Mouse (Mus musculus): ENCODE measurements around the gene 1810013L24Rik. TPM values are rescaled to one million over a fixed set of nuclear protein-coding genes. Genes with fewer than 3 reads are reported as not detected.
A peak's percentile ranks its signal among the peaks of the same experiment; 100 is the strongest.
"Not testable (repeated sequence)": the region's sequence is repeated elsewhere in the genome, so short reads cannot be mapped to it uniquely, and the experiment has no call there.

The 1810013L24Rik gene
- total and polyA plus RNA-seq, 2 experiments: 8.9 to 33.8 TPM

DNA sequence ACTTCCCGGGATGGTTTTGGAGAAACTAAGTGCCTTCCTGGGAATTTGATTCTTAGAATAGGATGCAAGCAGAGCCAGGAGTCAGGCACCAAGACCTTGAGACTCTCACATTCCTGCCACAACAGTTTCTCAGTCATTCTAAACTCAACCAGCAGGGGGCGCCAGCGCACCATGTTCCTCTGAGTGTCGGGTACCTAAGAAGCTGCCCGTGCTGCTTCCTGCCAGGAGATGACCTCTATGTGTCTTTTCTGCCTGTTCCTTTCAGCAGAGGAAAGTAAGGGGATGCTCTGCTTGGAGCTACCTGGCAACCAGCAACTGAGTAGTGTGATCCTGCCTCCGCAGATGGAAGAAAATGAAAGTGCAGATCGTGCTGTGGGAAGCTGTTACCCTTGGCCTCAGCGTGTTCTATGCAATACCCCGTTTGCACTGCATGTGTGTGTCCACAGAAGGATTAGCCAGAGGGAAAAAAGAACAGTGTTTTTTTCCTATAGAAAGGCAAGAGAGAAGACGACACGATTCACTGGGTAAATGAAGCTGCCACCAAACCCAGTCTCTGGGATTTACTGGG lies 53.9 kb downstream of the 1810013L24Rik start:
- 41% methylated on average over 11 of the region's 11 CpGs for WGBS
- Histone ChIP-seq H3K4me1 (ENCODE audit: control insufficient read depth, insufficient read depth, low read length) (no peaks in the 10 kb centered on the region), H3K9ac (ENCODE audit: low read depth, low read length) (no peak overlapping the region), H3K79me2 (ENCODE audit: control insufficient read depth, insufficient read depth, low read length) (no peaks in the 10 kb centered on the region), H3K27ac (replicated peaks; ENCODE audit: insufficient read depth, low read depth, low read length) (no peak overlapping the region), H3K4me3 (ENCODE audit: insufficient read depth, low read depth, low read length) (peak overlapping the region; percentile 2; the same call in 1 of the 2 replicates), H3K36me3 (ENCODE audit: control insufficient read depth, insufficient read depth, low read length) (no peaks in the 10 kb centered on the region), H3K27me3 (ENCODE audit: control insufficient read depth, insufficient read depth, low read length) (no peaks in the 10 kb centered on the region; the same call in 1 of the 2 replicates)
- TF ChIP-seq POLR2A (IDR thresholded peaks at IDR 0.05; ENCODE audit: extremely low read depth, insufficient read depth, low read length) (no peak), CTCF (IDR thresholded peaks at IDR 0.05; ENCODE audit: low read depth, low read length) (peak; percentile 94)
- DNase-seq (ENCODE audit: extremely low read depth, low read depth, low spot score): peak; percentile 46

DNA sequence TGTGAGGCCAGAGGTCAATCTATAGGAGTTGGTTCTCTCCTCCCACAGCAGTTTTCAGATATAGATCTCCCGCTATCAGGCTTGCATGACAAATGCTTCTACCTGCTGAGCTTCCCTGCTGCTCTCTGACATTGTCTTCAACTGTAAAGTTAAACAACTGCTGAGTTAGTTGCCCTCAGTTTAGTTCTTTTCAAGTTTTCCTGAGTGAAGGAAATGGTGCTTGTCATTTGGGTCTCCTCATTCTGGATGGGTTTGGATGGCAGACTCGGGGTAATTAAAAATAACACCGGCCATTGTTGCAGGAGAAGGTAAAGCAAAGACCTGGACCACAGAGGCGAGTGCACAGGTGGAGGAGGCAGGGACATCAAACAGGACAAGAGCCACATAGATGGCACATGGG lies 64.3 kb downstream of the 1810013L24Rik start:
- not testable (repeated sequence) for H3K4me3 ChIP-seq (ENCODE audit: insufficient read depth, low read depth, low read length); DNase-seq (ENCODE audit: extremely low read depth, low read depth, low spot score); H3K27me3 ChIP-seq (ENCODE audit: control insufficient read depth, insufficient read depth, low read length); H3K36me3 ChIP-seq (ENCODE audit: control insufficient read depth, insufficient read depth, low read length); H3K9ac ChIP-seq (ENCODE audit: low read depth, low read length); H3K4me1 ChIP-seq (ENCODE audit: control insufficient read depth, insufficient read depth, low read length); H3K79me2 ChIP-seq (ENCODE audit: control insufficient read depth, insufficient read depth, low read length); H3K27ac ChIP-seq (replicated peaks; ENCODE audit: insufficient read depth, low read depth, low read length)
- 49% methylated on average over 4 of the region's 4 CpGs for WGBS

DNA sequence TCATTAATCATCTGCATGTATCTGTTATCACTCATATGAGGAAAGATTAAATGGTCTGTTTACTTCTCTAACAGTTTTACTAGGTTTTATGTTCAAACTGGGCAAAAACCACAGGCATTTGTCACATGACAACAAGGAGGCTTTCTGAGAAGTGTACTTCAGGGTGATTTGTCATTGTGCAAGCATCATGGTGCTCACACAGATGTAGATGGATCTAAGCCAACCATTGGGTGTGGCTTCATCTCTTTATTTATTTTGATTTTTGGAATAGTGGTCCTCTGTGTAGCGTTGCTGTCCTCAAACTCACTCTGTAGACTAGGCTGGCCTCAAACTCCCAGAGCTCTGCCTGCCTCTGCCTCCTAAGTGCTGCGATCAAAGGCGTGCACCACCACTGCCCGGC lies 65.4 kb downstream of the 1810013L24Rik start:
- H3K79me2 ChIP-seq (ENCODE audit: control insufficient read depth, insufficient read depth, low read length): no peaks in the 10 kb centered on the region
- no peak overlapping the region for H3K27ac ChIP-seq (replicated peaks; ENCODE audit: insufficient read depth, low read depth, low read length)
- no peaks in the 10 kb centered on the region for H3K4me1 ChIP-seq (ENCODE audit: control insufficient read depth, insufficient read depth, low read length)
- TF ChIP-seq CTCF (IDR thresholded peaks at IDR 0.05; ENCODE audit: low read depth, low read length) (no peak), POLR2A (IDR thresholded peaks at IDR 0.05; ENCODE audit: extremely low read depth, insufficient read depth, low read length) (no peak)
- 89% methylated on average over 4 of the region's 4 CpGs for WGBS
- DNase-seq (ENCODE audit: extremely low read depth, low read depth, low spot score): no peak
- H3K4me3 ChIP-seq (ENCODE audit: insufficient read depth, low read depth, low read length): no peak overlapping the region
- H3K27me3 ChIP-seq (ENCODE audit: control insufficient read depth, insufficient read depth, low read length): no peaks in the 10 kb centered on the region
- no peaks in the 10 kb centered on the region for H3K36me3 ChIP-seq (ENCODE audit: control insufficient read depth, insufficient read depth, low read length)
- H3K9ac ChIP-seq (ENCODE audit: low read depth, low read length): no peak overlapping the region

DNA sequence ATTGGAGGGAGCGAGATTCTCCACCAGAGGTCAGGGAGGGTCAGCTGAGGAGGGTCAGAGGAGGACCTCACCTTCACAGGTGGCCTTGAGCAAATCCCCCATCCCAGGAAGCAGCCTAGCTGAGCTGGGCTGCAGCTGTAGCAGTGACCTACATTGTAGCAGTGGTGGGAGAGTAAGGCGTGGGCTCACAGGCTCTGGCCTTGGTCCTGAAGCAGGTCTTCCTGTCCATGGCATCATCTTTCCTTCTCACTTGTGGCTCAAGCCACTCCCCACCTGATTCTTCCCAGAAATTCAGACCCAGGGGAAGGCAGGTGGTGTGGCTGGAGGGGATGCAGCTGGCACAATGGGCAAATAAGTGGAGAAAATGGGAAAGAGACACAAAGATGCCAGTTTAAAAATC lies 76.2 kb downstream of the 1810013L24Rik start:
- not testable (repeated sequence) for DNase-seq (ENCODE audit: extremely low read depth, low read depth, low spot score); H3K4me1 ChIP-seq (ENCODE audit: control insufficient read depth, insufficient read depth, low read length); H3K27me3 ChIP-seq (ENCODE audit: control insufficient read depth, insufficient read depth, low read length); H3K4me3 ChIP-seq (ENCODE audit: insufficient read depth, low read depth, low read length); H3K79me2 ChIP-seq (ENCODE audit: control insufficient read depth, insufficient read depth, low read length); H3K36me3 ChIP-seq (ENCODE audit: control insufficient read depth, insufficient read depth, low read length); H3K27ac ChIP-seq (replicated peaks; ENCODE audit: insufficient read depth, low read depth, low read length); H3K9ac ChIP-seq (ENCODE audit: low read depth, low read length)
- WGBS: 15% methylated on average over 2 of the region's 2 CpGs

Other genes with a start within 250 kb of the 1810013L24Rik start
- 27.9 and 30.5 TPM in 2 replicates for gene Pmm2, start 192.4 kb upstream of the 1810013L24Rik start, total RNA-seq (2014; rRNA removed)
- gene Pmm2, start 192.4 kb upstream of the 1810013L24Rik start, polyA plus RNA-seq (2012; rRNA removed): 54.9 and 65.2 TPM in 2 replicates
- 6.5 and 7.0 TPM in 2 replicates for gene Tmem186, start 192.4 kb upstream of the 1810013L24Rik start, total RNA-seq (2014; rRNA removed)
- 8.0 and 8.7 TPM in 2 replicates for gene Tmem186, start 192.4 kb upstream of the 1810013L24Rik start, polyA plus RNA-seq (2012; rRNA removed)
- gene Carhsp1, start 157.9 kb upstream of the 1810013L24Rik start, total RNA-seq (2014; rRNA removed): 55.6 and 57.5 TPM in 2 replicates
- gene Carhsp1, start 157.9 kb upstream of the 1810013L24Rik start, polyA plus RNA-seq (2012; rRNA removed): 125 and 126 TPM in 2 replicates
- not detected in 2 replicates for gene Gm5767, start 149.3 kb upstream of the 1810013L24Rik start, total RNA-seq (2014; rRNA removed)
- gene Gm5767, start 149.3 kb upstream of the 1810013L24Rik start, polyA plus RNA-seq (2012; rRNA removed): 0.62 and 0.90 TPM in 2 replicates
- gene Usp7, start 37.8 kb upstream of the 1810013L24Rik start, total RNA-seq (2014; rRNA removed): 41.5 and 50.0 TPM in 2 replicates
- 10.6 and 12.5 TPM in 2 replicates for gene Usp7, start 37.8 kb upstream of the 1810013L24Rik start, polyA plus RNA-seq (2012; rRNA removed)

Data from liver, adult 2 months (tissue).